Mouse (Mus musculus) lung, postnatal 0 days (tissue): ENCODE measurements around the gene Arhgap15.

ENCODE experiments used
- CTCF ChIP-seq: IDR thresholded peaks from 2 replicates; pipeline ENCODE4 v1.5.1; 2016; ENCODE audit warnings: antibody characterized with exemption, mild to moderate bottlenecking
- EP300 ChIP-seq: IDR thresholded peaks from 2 replicates; pipeline ENCODE4 v1.6.1; 2016; ENCODE audit warnings: antibody characterized with exemption, mild to moderate bottlenecking, control low read depth

GRCm38 (mm10) chr2:44029865-44030264 is 281.2 kb downstream of the Arhgap15 start:
- TF ChIP-seq EP300 (no peak), CTCF (no peak)
